Mouse (Mus musculus): ENCODE measurements at regions not wholly inside any gene's neighbourhood (a gene's known extent, or its start where the extent isn't known, plus 50 kb on each side); places are given as distances from the start of the nearest gene placed in this dataset.

GRCm38 (mm10) chr16:86136169-86136568, 234.5 kb upstream of the Adamts5 start:
- Histone ChIP-seq H3K4me2 (replicated peaks) (no peak overlapping the region), H3K9ac (replicated peaks) (no peak overlapping the region), H3K4me1 (replicated peaks) (peaks cover 5% of the 10 kb centered on the region; the same call in 1 of the 2 replicates), H3K27ac (no peak overlapping the region), H3K4me3 (replicated peaks) (no peak overlapping the region), H3K27me3 (no peaks in the 10 kb centered on the region), H3K9me3 (no peaks in the 10 kb centered on the region), H3K36me3 (no peaks in the 10 kb centered on the region)
- ATAC-seq, result peak; percentile 56
- 4% methylated on average over 3 of the region's 3 CpGs for WGBS

GRCm38 (mm10) chr16:86127391-86127790, 225.8 kb upstream of the Adamts5 start:
- no peaks in the 10 kb centered on the region for H3K9me3 ChIP-seq
- H3K4me2 ChIP-seq (replicated peaks), result no peak overlapping the region
- no peak overlapping the region for H3K27ac ChIP-seq
- no peak overlapping the region for H3K9ac ChIP-seq (replicated peaks)
- ATAC-seq, result no peak
- no peaks in the 10 kb centered on the region for H3K27me3 ChIP-seq
- no peaks in the 10 kb centered on the region for H3K4me1 ChIP-seq (replicated peaks)
- H3K36me3 ChIP-seq, result no peaks in the 10 kb centered on the region
- no peak overlapping the region for H3K4me3 ChIP-seq (replicated peaks)
- 77% methylated on average over 4 of the region's 4 CpGs for WGBS

- no peaks in the 10 kb centered on the region for H3K27me3 ChIP-seq
- 90% methylated on average over 1 of the region's 1 CpGs for WGBS
- H3K9me3 ChIP-seq, result no peaks in the 10 kb centered on the region
- H3K4me3 ChIP-seq (replicated peaks), result no peak overlapping the region
- no peaks in the 10 kb centered on the region for H3K4me1 ChIP-seq (replicated peaks)
- no peak overlapping the region for H3K27ac ChIP-seq
- H3K4me2 ChIP-seq (replicated peaks), result no peak overlapping the region
- H3K36me3 ChIP-seq, result no peaks in the 10 kb centered on the region
- ATAC-seq, result no peak
- H3K9ac ChIP-seq (replicated peaks), result no peak overlapping the region
These were observed 222.6 kb upstream of the Adamts5 start for GRCm38 (mm10) chr16:86124182-86124581.

GRCm38 (mm10) chr16:86122936-86123335, 221.3 kb upstream of the Adamts5 start:
- H3K27ac ChIP-seq, result no peak overlapping the region
- H3K36me3 ChIP-seq, result no peaks in the 10 kb centered on the region
- ATAC-seq, result no peak
- 90% methylated on average over 1 of the region's 1 CpGs for WGBS
- no peak overlapping the region for H3K4me2 ChIP-seq (replicated peaks)
- H3K4me3 ChIP-seq (replicated peaks), result no peak overlapping the region
- no peak overlapping the region for H3K9ac ChIP-seq (replicated peaks)
- H3K27me3 ChIP-seq, result no peaks in the 10 kb centered on the region
- H3K9me3 ChIP-seq, result no peaks in the 10 kb centered on the region
- H3K4me1 ChIP-seq (replicated peaks), result no peaks in the 10 kb centered on the region

- H3K9me3 ChIP-seq, result no peaks in the 10 kb centered on the region
- no peak overlapping the region for H3K27ac ChIP-seq
- no peaks in the 10 kb centered on the region for H3K4me1 ChIP-seq (replicated peaks)
- H3K27me3 ChIP-seq, result no peaks in the 10 kb centered on the region
- H3K4me3 ChIP-seq (replicated peaks), result no peak overlapping the region
- H3K36me3 ChIP-seq, result no peaks in the 10 kb centered on the region
- no peak overlapping the region for H3K9ac ChIP-seq (replicated peaks)
- ATAC-seq, result no peak
- H3K4me2 ChIP-seq (replicated peaks), result no peak overlapping the region
These were observed 216.3 kb upstream of the Adamts5 start for GRCm38 (mm10) chr16:86117959-86118358.

GRCm38 (mm10) chr16:86115587-86116376, 214.2 kb upstream of the Adamts5 start:
- H3K9ac ChIP-seq (replicated peaks), result no peak overlapping the region
- 79% methylated on average over 2 of the region's 2 CpGs for WGBS

GRCm38 (mm10) chr16:86094461-86094860, 192.8 kb upstream of the Adamts5 start:
- Histone ChIP-seq H3K4me2 (replicated peaks) (no peak overlapping the region), H3K27me3 (no peaks in the 10 kb centered on the region), H3K4me3 (replicated peaks) (no peak overlapping the region), H3K36me3 (no peaks in the 10 kb centered on the region), H3K9me3 (peaks cover 12% of the 10 kb centered on the region; the same call in 1 of the 2 replicates), H3K9ac (replicated peaks) (no peak overlapping the region), H3K4me1 (replicated peaks) (no peaks in the 10 kb centered on the region), H3K27ac (no peak overlapping the region)
- 93% methylated on average over 2 of the region's 2 CpGs for WGBS
- ATAC-seq, result no peak

More at GRCm38 (mm10) chr16:86115587-86116376, 214.2 kb upstream of the Adamts5 start:
- no peaks in the 10 kb centered on the region for H3K9me3 ChIP-seq
- no peak for ATAC-seq
- no peak overlapping the region for H3K4me2 ChIP-seq (replicated peaks)
- no peaks in the 10 kb centered on the region for H3K27me3 ChIP-seq
- H3K27ac ChIP-seq, result no peak overlapping the region
- no peaks in the 10 kb centered on the region for H3K4me1 ChIP-seq (replicated peaks)
- H3K36me3 ChIP-seq, result no peaks in the 10 kb centered on the region
- no peak overlapping the region for H3K4me3 ChIP-seq (replicated peaks)

GRCm38 (mm10) chr16:86090175-86090574, 188.5 kb upstream of the Adamts5 start:
- Histone ChIP-seq H3K36me3 (no peaks in the 10 kb centered on the region), H3K9me3 (no peaks in the 10 kb centered on the region), H3K27me3 (no peaks in the 10 kb centered on the region), H3K4me3 (replicated peaks) (no peak overlapping the region), H3K4me2 (replicated peaks) (no peak overlapping the region), H3K4me1 (replicated peaks) (no peaks in the 10 kb centered on the region), H3K9ac (replicated peaks) (no peak overlapping the region), H3K27ac (no peak overlapping the region)
- no peak for ATAC-seq
- 93% methylated on average over 6 of the region's 6 CpGs for WGBS

- Histone ChIP-seq H3K4me2 (replicated peaks) (no peak overlapping the region), H3K36me3 (no peaks in the 10 kb centered on the region), H3K9me3 (no peaks in the 10 kb centered on the region), H3K27me3 (no peaks in the 10 kb centered on the region), H3K4me3 (replicated peaks) (no peak overlapping the region), H3K4me1 (replicated peaks) (no peaks in the 10 kb centered on the region), H3K27ac (no peak overlapping the region), H3K9ac (replicated peaks) (no peak overlapping the region)
- WGBS, result 92% methylated on average over 3 of the region's 3 CpGs
- ATAC-seq, result no peak
These were observed 185.8 kb upstream of the Adamts5 start for GRCm38 (mm10) chr16:86087421-86087820.

- Histone ChIP-seq H3K9ac (replicated peaks) (no peak overlapping the region), H3K27ac (no peak overlapping the region), H3K4me1 (replicated peaks) (peaks cover 5% of the 10 kb centered on the region; the same call in 1 of the 2 replicates), H3K27me3 (no peaks in the 10 kb centered on the region), H3K4me3 (replicated peaks) (no peak overlapping the region), H3K4me2 (replicated peaks) (no peak overlapping the region), H3K36me3 (no peaks in the 10 kb centered on the region), H3K9me3 (no peaks in the 10 kb centered on the region)
- 11% methylated on average over 3 of the region's 3 CpGs for WGBS
- peak; percentile 94 for ATAC-seq
These were observed 166.2 kb upstream of the Adamts5 start for GRCm38 (mm10) chr16:86067628-86068364.

- 80% methylated on average over 5 of the region's 5 CpGs for WGBS
- Histone ChIP-seq H3K4me3 (replicated peaks) (no peak overlapping the region), H3K4me1 (replicated peaks) (no peaks in the 10 kb centered on the region), H3K36me3 (no peaks in the 10 kb centered on the region), H3K27me3 (no peaks in the 10 kb centered on the region), H3K9ac (replicated peaks) (no peak overlapping the region), H3K4me2 (replicated peaks) (no peak overlapping the region), H3K27ac (no peak overlapping the region), H3K9me3 (no peaks in the 10 kb centered on the region)
- no peak for ATAC-seq
These were observed 158.5 kb upstream of the Adamts5 start for GRCm38 (mm10) chr16:86060087-86060486.

- no peak for ATAC-seq
- Histone ChIP-seq H3K4me2 (replicated peaks) (no peak overlapping the region), H3K36me3 (no peaks in the 10 kb centered on the region), H3K9ac (replicated peaks) (no peak overlapping the region), H3K27ac (no peak overlapping the region), H3K4me3 (replicated peaks) (no peak overlapping the region), H3K9me3 (no peaks in the 10 kb centered on the region), H3K4me1 (replicated peaks) (no peaks in the 10 kb centered on the region), H3K27me3 (no peaks in the 10 kb centered on the region)
- 94% methylated on average over 2 of the region's 2 CpGs for WGBS
These were observed 143.1 kb upstream of the Adamts5 start for GRCm38 (mm10) chr16:86044695-86045094.
